Mouse (Mus musculus) heart, embryonic 14.5 days (tissue): ENCODE data around the gene Gm21969. TPM values are rescaled to one million over a fixed set of nuclear protein-coding genes. Genes with fewer than 3 reads are reported as not detected.

Source experiments
- ATAC-seq: fragments of 200-750 bp; cut with Nextera tagmentation; 2 replicates; pipeline ENCODE4 v1.8.0; 2017; ENCODE audit warnings: low read depth, moderate TSS enrichment; ENCODE audit not compliant: insufficient number of reproducible peaks, insufficient read depth, low FRiP score
- H3K27ac ChIP-seq, 2 experiments: fragments of 200-500 bp in 1 of 2; fragments of 300-500 bp in 1 of 2; sonication (generic) in 1 of 2; replicated peaks in 1 of 2; 2 replicates each; pipeline ENCODE4 v1.5.1; 2012 to 2014; ENCODE audit warnings: low read depth in 2 of 2, low read length in 2 of 2, control low read depth in 1 of 2, mild to moderate bottlenecking in 1 of 2, mixed read lengths in 1 of 2; ENCODE audit not compliant: control insufficient read depth in 1 of 2, insufficient read depth in 1 of 2
- H3K27me3 ChIP-seq: fragments of 300-500 bp; sonication (generic); 2 replicates; pipeline ENCODE4 v1.6.1; 2014; ENCODE audit warnings: mild to moderate bottlenecking, low read length, control low read depth; ENCODE audit not compliant: control insufficient read depth, insufficient read depth
- H3K36me3 ChIP-seq: fragments of 300-500 bp; sonication (generic); 2 replicates; pipeline ENCODE4 v1.6.1; 2014; ENCODE audit warnings: mild to moderate bottlenecking, control low read depth, low read length, mixed read lengths; ENCODE audit not compliant: control insufficient read depth, insufficient read depth
- H3K4me1 ChIP-seq, 2 experiments: fragments of 200-500 bp in 1 of 2; fragments of 300-500 bp in 1 of 2; sonication (generic) in 1 of 2; 2 replicates each; pipeline ENCODE4 v1.6.1; 2012 to 2014; ENCODE audit warnings: low read length in 2 of 2, control low read depth in 1 of 2, mixed read lengths in 1 of 2; ENCODE audit not compliant: control insufficient read depth in 2 of 2, insufficient read depth in 2 of 2
- H3K4me2 ChIP-seq: fragments of 300-500 bp; sonication (generic); 2 replicates; pipeline ENCODE4 v1.6.1; 2014; ENCODE audit warnings: mild to moderate bottlenecking, low read length
- H3K4me3 ChIP-seq, 2 experiments: fragments of 200-500 bp in 1 of 2; fragments of 300-500 bp in 1 of 2; sonication (generic) in 1 of 2; 2 replicates each; pipeline ENCODE4 v1.5.1; 2012 to 2014; ENCODE audit warnings: low read length in 2 of 2, mild to moderate bottlenecking in 2 of 2, control low read depth in 1 of 2, low read depth in 1 of 2, moderate library complexity in 1 of 2; ENCODE audit not compliant: control insufficient read depth in 1 of 2, insufficient read depth in 1 of 2
- H3K9ac ChIP-seq: fragments of 300-500 bp; sonication (generic); 2 replicates; pipeline ENCODE4 v1.6.1; 2014; ENCODE audit warnings: mild to moderate bottlenecking, low read length
- H3K9me3 ChIP-seq: fragments of 300-500 bp; sonication (generic); 2 replicates; pipeline ENCODE4 v1.6.1; 2016; ENCODE audit warnings: low read length, control low read depth; ENCODE audit not compliant: control insufficient read depth
- WGBS: fragments of 180-500 bp; shearing (Covaris S2); extraction: QIAGEN DNeasy Blood & Tissue Kit; methylation state at CpG from one replicate; pipeline ENCODE4 v1.1.7; 2014; 5-methylcytosine and 5-hydroxymethylcytosine counted together
- polyA plus RNA-seq: library from polyadenylated mRNA; unstranded; fragments of >200 nt; fragmentation: Nextera tagmentation; extraction: Ambion mirVana; gene quantifications from 2 replicates; pipeline ENCODE4 v1.2.1, GENCODE M21; 2014

Gene Gm21969
- polyA plus RNA-seq, 1 experiment from 2014 or later = not detected

DNA sequence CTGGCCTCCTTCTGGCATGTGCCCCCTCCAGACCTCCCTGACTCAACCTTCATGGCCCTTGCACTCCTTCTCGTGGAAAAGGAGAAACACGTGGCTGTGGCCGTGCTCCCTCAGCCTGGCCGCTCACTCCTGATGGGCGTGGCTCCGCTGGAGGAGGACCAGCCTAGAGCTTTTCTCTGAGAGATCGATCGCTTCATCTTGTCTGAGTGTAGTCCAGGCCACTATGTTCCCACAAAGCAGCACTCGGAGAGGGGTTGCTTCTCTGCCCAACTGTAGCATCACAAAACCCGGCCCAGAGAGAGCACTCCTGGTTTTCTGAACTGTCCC lies 29.2 kb downstream of the Gm21969 start:
- 0 out of 2 replicates have a peak, but pooled peaks cover 4% of the 10 kb centered on the region for H3K36me3 ChIP-seq
- H3K27me3 ChIP-seq = no peaks in the 10 kb centered on the region
- no peak overlapping the region for H3K4me3 ChIP-seq
- no peak overlapping the region for H3K27ac ChIP-seq
- H3K9me3 ChIP-seq = no peaks in the 10 kb centered on the region
- H3K9ac ChIP-seq = no peak overlapping the region
- ATAC-seq = no peak
- no peaks in the 10 kb centered on the region; a peak in 2 of 4 replicates for H3K4me1 ChIP-seq
- 74% methylated on average over 10 of the region's 10 CpGs for WGBS
- no peak overlapping the region for H3K4me2 ChIP-seq

DNA sequence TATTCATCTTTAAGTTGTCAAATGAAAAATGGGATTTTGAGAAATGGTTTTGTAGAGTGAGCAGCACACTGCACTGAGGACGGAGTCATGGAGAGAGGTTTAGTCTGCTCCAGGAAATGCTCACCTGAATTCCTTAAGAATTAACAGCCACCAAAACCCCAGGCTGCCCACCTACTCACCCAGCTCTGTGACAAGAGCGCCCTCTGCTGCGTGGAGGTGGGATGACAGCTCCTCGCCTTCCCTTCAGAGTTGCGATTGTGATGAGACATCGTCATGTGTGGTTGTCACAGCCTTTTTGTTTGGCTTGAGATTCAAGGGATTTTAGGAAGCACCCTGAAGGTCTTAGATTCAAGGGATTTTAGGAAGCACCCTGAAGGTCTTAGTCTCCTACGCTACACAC lies 33.4 kb downstream of the Gm21969 start:
- 26% methylated on average over 7 of the region's 7 CpGs for WGBS
- Histone ChIP-seq H3K4me2 (no peak overlapping the region), H3K27me3 (peaks cover 3% of the 10 kb centered on the region; the same call in 1 of the 2 replicates), H3K36me3 (peaks cover 13% of the 10 kb centered on the region; the same call in 1 of the 2 replicates), H3K4me3 (no peak overlapping the region), H3K9me3 (no peaks in the 10 kb centered on the region), H3K27ac (no peak overlapping the region), H3K9ac (no peak overlapping the region), H3K4me1 (peaks cover 0 to 2% of the 10 kb centered on the region in 2 experiments; a peak in 3 of 4 replicates)
- ATAC-seq = no peak

DNA sequence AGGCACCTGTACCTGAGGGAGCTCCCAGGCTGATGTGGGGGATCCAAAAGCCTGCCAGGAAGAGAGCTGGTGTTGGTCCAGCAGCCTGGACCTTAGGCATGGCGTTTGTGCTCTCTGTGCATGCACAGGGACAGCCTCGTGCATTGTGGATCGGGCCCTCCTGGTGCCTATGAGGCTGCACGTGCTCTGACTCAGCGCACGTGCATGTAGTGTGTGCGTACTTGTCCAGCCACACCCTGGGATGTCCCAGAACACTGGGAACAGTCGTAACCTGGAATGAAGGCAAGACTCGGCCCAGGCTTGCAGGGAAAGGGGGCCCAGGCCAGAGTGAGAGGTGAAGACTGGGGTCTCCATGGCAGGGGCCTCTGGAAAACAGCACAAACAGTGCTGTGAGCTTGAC lies 34.9 kb downstream of the Gm21969 start:
- no peak overlapping the region for H3K4me2 ChIP-seq
- peaks cover 13% of the 10 kb centered on the region; the same call in 1 of the 2 replicates for H3K36me3 ChIP-seq
- H3K4me3 ChIP-seq = no peak overlapping the region
- H3K9me3 ChIP-seq = no peaks in the 10 kb centered on the region
- H3K27ac ChIP-seq = no peak overlapping the region
- no peak for ATAC-seq
- peaks cover 3 to 8% of the 10 kb centered on the region in 2 experiments for H3K4me1 ChIP-seq
- 90% methylated on average over 9 of the region's 9 CpGs for WGBS
- H3K9ac ChIP-seq = no peak overlapping the region
- peaks cover 10% of the 10 kb centered on the region for H3K27me3 ChIP-seq

DNA sequence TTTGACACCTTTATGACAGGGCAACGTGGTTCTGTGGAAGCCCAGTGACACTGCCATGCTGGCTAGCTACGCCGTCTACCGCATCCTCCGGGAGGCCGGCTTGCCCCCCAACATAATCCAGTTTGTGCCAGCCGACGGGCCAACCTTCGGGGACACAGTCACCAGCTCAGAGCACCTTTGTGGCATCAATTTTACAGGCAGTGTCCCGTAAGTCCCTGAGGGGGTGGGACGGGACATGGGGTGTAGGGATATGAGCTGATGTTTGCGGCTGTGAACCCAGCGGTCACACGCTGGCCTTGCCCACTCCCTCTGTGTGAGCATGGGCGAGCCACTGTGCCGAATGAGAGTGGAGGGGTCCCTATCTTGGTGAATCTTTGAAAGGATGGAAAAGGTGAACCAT lies 35.4 kb downstream of the Gm21969 start:
- Histone ChIP-seq H3K4me1 (peaks cover 3 to 8% of the 10 kb centered on the region in 2 experiments), H3K27me3 (peaks cover 15% of the 10 kb centered on the region), H3K4me3 (no peak overlapping the region), H3K9ac (no peak overlapping the region), H3K36me3 (peaks cover 13% of the 10 kb centered on the region; the same call in 1 of the 2 replicates), H3K9me3 (no peaks in the 10 kb centered on the region), H3K27ac (no peak overlapping the region), H3K4me2 (no peak overlapping the region)
- 91% methylated on average over 16 of the region's 16 CpGs for WGBS
- ATAC-seq = no peak

DNA sequence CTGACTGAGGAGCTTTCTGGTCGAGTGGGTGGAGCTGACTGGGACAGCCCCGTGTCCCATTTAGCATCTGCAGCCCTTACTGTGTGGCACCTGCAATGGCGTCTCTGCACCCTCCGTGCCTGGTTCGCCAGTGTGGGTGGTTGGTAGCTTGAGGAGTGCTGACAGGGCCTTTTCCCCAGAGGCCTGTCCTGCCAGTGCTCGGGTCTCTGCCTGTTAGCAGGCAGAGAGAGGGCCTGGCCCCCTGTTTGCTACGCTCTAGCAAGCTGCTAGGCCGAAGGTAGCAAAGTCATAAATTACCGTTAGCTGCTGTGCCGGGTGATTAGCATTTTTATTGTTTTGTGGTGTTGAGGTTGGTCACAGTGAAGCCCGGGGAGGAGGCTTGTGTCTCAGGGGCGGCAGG lies 36.8 kb downstream of the Gm21969 start:
- H3K9me3 ChIP-seq = no peaks in the 10 kb centered on the region
- no peak for ATAC-seq
- no peak overlapping the region for H3K9ac ChIP-seq
- peaks cover 20% of the 10 kb centered on the region for H3K27me3 ChIP-seq
- no peak overlapping the region for H3K4me2 ChIP-seq
- H3K36me3 ChIP-seq = peaks cover 13% of the 10 kb centered on the region; the same call in 1 of the 2 replicates
- no peak overlapping the region for H3K4me3 ChIP-seq
- 71% methylated on average over 12 of the region's 12 CpGs for WGBS
- no peak overlapping the region for H3K27ac ChIP-seq
- H3K4me1 ChIP-seq = peaks cover 3 to 8% of the 10 kb centered on the region in 2 experiments

DNA sequence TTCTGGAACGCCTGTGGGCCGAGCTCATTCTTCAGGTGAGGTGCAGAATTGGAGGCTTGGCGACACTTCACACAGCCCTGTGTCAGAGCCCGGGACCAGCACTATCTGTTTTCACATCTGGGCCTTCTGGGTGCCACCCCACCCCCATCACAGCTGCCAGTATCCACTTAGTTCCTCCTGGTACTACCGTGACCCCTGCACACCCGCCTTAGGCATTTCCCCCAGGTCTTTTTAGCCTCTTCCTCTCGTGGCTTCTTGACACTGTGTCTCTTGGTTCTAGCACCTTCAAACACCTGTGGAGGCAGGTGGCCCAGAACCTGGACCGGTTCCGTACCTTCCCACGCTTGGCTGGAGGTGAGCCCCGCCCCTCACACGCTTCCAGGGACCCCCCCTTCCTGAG lies 37.3 kb downstream of the Gm21969 start:
- Histone ChIP-seq H3K9ac (no peak overlapping the region), H3K27me3 (peaks cover 20% of the 10 kb centered on the region), H3K4me1 (peaks cover 3 to 8% of the 10 kb centered on the region in 2 experiments), H3K9me3 (no peaks in the 10 kb centered on the region), H3K36me3 (peaks cover 13% of the 10 kb centered on the region; the same call in 1 of the 2 replicates), H3K4me2 (no peak overlapping the region), H3K4me3 (no peak overlapping the region), H3K27ac (no peak overlapping the region)
- no peak for ATAC-seq
- WGBS = 81% methylated on average over 12 of the region's 12 CpGs

DNA sequence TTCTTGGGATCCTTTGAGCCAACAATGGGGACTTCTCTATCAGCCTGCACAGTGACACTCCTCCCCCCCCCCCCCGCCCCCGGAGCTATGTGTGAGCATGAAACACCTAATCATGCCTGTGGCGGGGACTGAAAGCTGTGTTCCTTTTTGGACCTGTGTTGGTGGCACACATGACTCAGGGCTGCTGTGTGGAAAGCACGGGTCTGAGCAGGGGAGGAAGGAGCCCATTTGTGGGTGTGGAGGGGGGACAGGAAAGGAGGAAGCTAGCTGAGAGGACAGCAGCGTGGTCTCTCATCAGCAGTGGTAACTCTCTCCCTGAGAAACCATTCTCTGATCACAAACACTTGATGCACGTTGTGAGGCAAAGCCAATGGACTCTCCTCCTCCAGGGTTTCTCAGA lies 37.8 kb downstream of the Gm21969 start:
- Histone ChIP-seq H3K4me2 (no peak overlapping the region), H3K4me3 (no peak overlapping the region), H3K9me3 (no peaks in the 10 kb centered on the region), H3K36me3 (peaks cover 9% of the 10 kb centered on the region; the same call in 1 of the 2 replicates), H3K27ac (no peak overlapping the region), H3K27me3 (peaks cover 20% of the 10 kb centered on the region), H3K9ac (no peak overlapping the region), H3K4me1 (peaks cover 3 to 8% of the 10 kb centered on the region in 2 experiments)
- WGBS = 56% methylated on average over 5 of the region's 6 CpGs
- no peak for ATAC-seq

DNA sequence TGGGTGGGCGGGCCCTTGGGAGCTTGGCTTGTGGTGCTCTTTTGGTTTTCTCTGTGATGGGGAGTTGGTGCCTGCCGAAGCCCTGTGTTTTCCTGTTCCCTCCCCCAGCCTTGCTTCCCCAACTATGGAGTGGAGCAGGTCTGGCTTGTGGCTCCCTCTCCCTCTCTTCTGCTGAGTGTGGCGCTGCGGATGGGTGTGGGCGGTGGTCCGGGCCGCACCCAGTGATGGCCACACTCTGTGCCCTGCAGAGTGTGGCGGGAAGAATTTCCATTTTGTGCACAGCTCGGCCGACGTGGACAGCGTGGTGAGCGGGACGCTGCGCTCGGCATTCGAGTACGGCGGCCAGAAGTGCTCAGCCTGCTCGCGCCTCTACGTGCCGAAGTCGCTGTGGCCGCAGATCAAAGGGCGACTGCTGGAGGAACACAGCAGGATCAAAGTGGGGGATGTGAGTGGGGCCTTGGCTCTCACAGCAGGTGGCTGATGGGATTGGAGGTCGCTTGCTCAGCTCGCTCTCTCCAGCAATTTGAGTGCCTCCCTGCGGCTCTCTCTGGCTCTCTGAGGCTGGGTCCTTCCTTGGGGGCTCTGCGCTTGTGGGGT lies 38.9 kb downstream of the Gm21969 start:
- H3K4me1 ChIP-seq = peaks cover 3 to 8% of the 10 kb centered on the region in 2 experiments
- peak overlapping the region; percentile 64 for H3K9ac ChIP-seq
- H3K4me2 ChIP-seq = peak overlapping the region; percentile 66
- peak overlapping the region; percentile 35 to 37 for H3K4me3 ChIP-seq
- H3K27me3 ChIP-seq = peaks cover 20% of the 10 kb centered on the region
- no peaks in the 10 kb centered on the region for H3K9me3 ChIP-seq
- 3% methylated on average over 30 of the region's 30 CpGs for WGBS
- H3K36me3 ChIP-seq = peaks cover 9% of the 10 kb centered on the region; the same call in 1 of the 2 replicates
- no peak overlapping the region for H3K27ac ChIP-seq
- no peak for ATAC-seq
